Mouse (Mus musculus): ENCODE measurements around the gene Kpnb1. TPM values are rescaled to one million over a fixed set of nuclear protein-coding genes. Genes with fewer than 3 reads are reported as not detected.

Gene Kpnb1
- polyA plus RNA-seq, 2 experiments, result 23.2 to 58.0 TPM

DNA sequence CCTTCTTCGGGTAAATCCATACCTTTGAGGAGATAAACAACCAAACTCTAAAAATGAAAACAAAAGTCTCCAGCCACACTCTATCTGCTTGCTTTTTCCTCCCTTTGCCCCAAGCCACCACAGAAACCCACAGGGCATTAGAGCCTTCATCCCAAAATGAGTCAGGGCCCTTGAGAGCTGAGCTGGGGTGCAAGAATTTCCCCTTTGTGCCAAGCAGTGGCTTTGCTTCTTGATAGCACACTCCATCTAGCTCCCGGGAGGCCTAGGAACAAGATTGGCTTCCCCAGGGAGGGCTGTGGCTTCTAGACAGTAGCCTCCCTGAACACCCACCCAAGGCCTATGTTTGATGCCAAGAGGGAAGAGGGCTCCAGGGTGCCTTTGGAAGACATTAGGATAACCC is 56.0 kb downstream of the Kpnb1 start:
- no peak for DNase-seq (ENCODE audit: low read depth in 3 of 3, low spot score in 3 of 3)
- no peak overlapping the region for H3K4me3 ChIP-seq (ENCODE audit: insufficient read depth in 1 of 2, low read depth in 2 of 2, low read length in 2 of 2)
- TF ChIP-seq CTCF (IDR thresholded peaks at IDR 0.05; ENCODE audit: low read depth), result no peak
- no peak for TF ChIP-seq EP300 (IDR thresholded peaks at IDR 0.05; ENCODE audit: low read depth)
- peaks cover 0 to under 1% of the 10 kb centered on the region in 2 experiments; a peak in 2 of 4 replicates for H3K4me1 ChIP-seq (replicated peaks; ENCODE audit: control insufficient read depth in 2 of 2, insufficient read depth in 2 of 2, low read length in 1 of 2)
- H3K9me3 ChIP-seq (ENCODE audit: control insufficient read depth, low read length), result no peaks in the 10 kb centered on the region
- H3K27me3 ChIP-seq (ENCODE audit: control insufficient read depth, insufficient read depth, low read length), result no peaks in the 10 kb centered on the region
- no peak for ATAC-seq (ENCODE audit: insufficient read depth)
- no peak overlapping the region for H3K4me2 ChIP-seq (ENCODE audit: low read depth)
- WGBS (ENCODE audit: insufficient replicate concordance), result 49% methylated on average over 2 of the region's 2 CpGs
- H3K9ac ChIP-seq (replicated peaks), result no peak overlapping the region
- no peak overlapping the region for H3K27ac ChIP-seq
- no peaks in the 10 kb centered on the region for H3K36me3 ChIP-seq (replicated peaks; ENCODE audit: control insufficient read depth, insufficient read depth, low read depth)

DNA sequence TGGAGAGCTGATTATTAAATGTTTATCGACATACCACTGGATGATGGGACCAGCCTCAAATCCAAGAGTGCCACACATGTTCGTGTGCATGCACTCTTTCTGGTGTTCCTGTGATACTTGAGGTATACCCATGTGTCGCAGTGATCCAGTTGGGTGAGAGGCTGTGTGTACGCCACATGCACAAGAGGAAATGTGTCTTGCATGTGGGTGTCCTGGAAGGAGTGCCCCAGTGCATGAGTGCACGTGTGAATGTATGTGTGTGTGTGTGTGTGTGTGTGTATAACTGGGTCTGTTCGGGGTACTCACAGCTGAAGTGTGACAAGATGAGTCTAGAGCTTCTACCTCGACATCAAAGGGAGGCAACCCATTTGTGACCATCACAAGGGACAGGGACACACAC is 57.4 kb downstream of the Kpnb1 start:
- H3K4me1 ChIP-seq (replicated peaks; ENCODE audit: control insufficient read depth in 2 of 2, insufficient read depth in 2 of 2, low read length in 1 of 2), result peaks cover 0 to 2% of the 10 kb centered on the region in 2 experiments; a peak in 2 of 4 replicates
- 51% methylated on average over 7 of the region's 7 CpGs for WGBS (ENCODE audit: insufficient replicate concordance)
- no peaks in the 10 kb centered on the region for H3K36me3 ChIP-seq (replicated peaks; ENCODE audit: control insufficient read depth, insufficient read depth, low read depth)
- DNase-seq (ENCODE audit: low read depth in 3 of 3, low spot score in 3 of 3) (no peak), ATAC-seq (ENCODE audit: insufficient read depth) (no peak)
- H3K9ac ChIP-seq (replicated peaks), result no peak overlapping the region
- no peak overlapping the region for H3K4me2 ChIP-seq (ENCODE audit: low read depth)
- H3K4me3 ChIP-seq (ENCODE audit: insufficient read depth in 1 of 2, low read depth in 2 of 2, low read length in 2 of 2), result no peak overlapping the region
- H3K27me3 ChIP-seq (ENCODE audit: control insufficient read depth, insufficient read depth, low read length), result no peaks in the 10 kb centered on the region
- H3K27ac ChIP-seq, result no peak overlapping the region
- no peaks in the 10 kb centered on the region for H3K9me3 ChIP-seq (ENCODE audit: control insufficient read depth, low read length)
- no peak for TF ChIP-seq CTCF (IDR thresholded peaks at IDR 0.05; ENCODE audit: low read depth)
- TF ChIP-seq EP300 (IDR thresholded peaks at IDR 0.05; ENCODE audit: low read depth), result no peak

GRCm38 (mm10) chr11:97128956-97129355 is 58.7 kb downstream of the Kpnb1 start:
- Histone ChIP-seq H3K4me3 (ENCODE audit: insufficient read depth in 1 of 2, low read depth in 2 of 2, low read length in 2 of 2) (no peak overlapping the region), H3K4me2 (ENCODE audit: low read depth) (no peak overlapping the region), H3K4me1 (replicated peaks; ENCODE audit: control insufficient read depth in 2 of 2, insufficient read depth in 2 of 2, low read length in 1 of 2) (peaks cover 0 to 2% of the 10 kb centered on the region in 2 experiments; a peak in 2 of 4 replicates), H3K27ac (no peak overlapping the region), H3K9me3 (ENCODE audit: control insufficient read depth, low read length) (no peaks in the 10 kb centered on the region), H3K9ac (replicated peaks) (no peak overlapping the region), H3K36me3 (replicated peaks; ENCODE audit: control insufficient read depth, insufficient read depth, low read depth) (no peaks in the 10 kb centered on the region), H3K27me3 (ENCODE audit: control insufficient read depth, insufficient read depth, low read length) (no peaks in the 10 kb centered on the region)
- DNase-seq (ENCODE audit: low read depth in 3 of 3, low spot score in 3 of 3) (no peak), ATAC-seq (ENCODE audit: insufficient read depth) (no peak)
- TF ChIP-seq CTCF (IDR thresholded peaks at IDR 0.05; ENCODE audit: low read depth) (no peak), EP300 (IDR thresholded peaks at IDR 0.05; ENCODE audit: low read depth) (no peak)
- 13% methylated on average over 3 of the region's 3 CpGs for whole genome bisulfite sequencing (ENCODE audit: insufficient replicate concordance)

GRCm38 (mm10) chr11:97127470-97128223 is 60.0 kb downstream of the Kpnb1 start:
- DNase-seq (ENCODE audit: low read depth in 3 of 3, low spot score in 3 of 3) (no peak), ATAC-seq (ENCODE audit: insufficient read depth) (0 out of 2 replicates have a peak, but pooled peaks have one; percentile 13)
- Histone ChIP-seq H3K4me1 (replicated peaks; ENCODE audit: control insufficient read depth in 2 of 2, insufficient read depth in 2 of 2, low read length in 1 of 2) (peaks cover 0 to 2% of the 10 kb centered on the region in 2 experiments; a peak in 2 of 4 replicates), H3K4me3 (ENCODE audit: insufficient read depth in 1 of 2, low read depth in 2 of 2, low read length in 2 of 2) (peak overlapping the region; percentile 51 to 60), H3K9ac (replicated peaks) (peak overlapping the region; percentile 35), H3K36me3 (replicated peaks; ENCODE audit: control insufficient read depth, insufficient read depth, low read depth) (no peaks in the 10 kb centered on the region), H3K4me2 (ENCODE audit: low read depth) (peak overlapping the region; percentile 78), H3K27ac (no peak overlapping the region), H3K27me3 (ENCODE audit: control insufficient read depth, insufficient read depth, low read length) (no peaks in the 10 kb centered on the region), H3K9me3 (ENCODE audit: control insufficient read depth, low read length) (no peaks in the 10 kb centered on the region)
- TF ChIP-seq CTCF (IDR thresholded peaks at IDR 0.05; ENCODE audit: low read depth) (no peak), EP300 (IDR thresholded peaks at IDR 0.05; ENCODE audit: low read depth) (no peak)
- 26% methylated on average over 19 of the region's 19 CpGs for WGBS (ENCODE audit: insufficient replicate concordance)

GRCm38 (mm10) chr11:97126645-97127468 is 60.8 kb downstream of the Kpnb1 start:
- peak in 2 of 3 experiments; percentile 28 to 31 for DNase-seq (ENCODE audit: low read depth in 3 of 3, low spot score in 3 of 3)
- TF ChIP-seq EP300 (IDR thresholded peaks at IDR 0.05; ENCODE audit: low read depth) (no peak), CTCF (IDR thresholded peaks at IDR 0.05; ENCODE audit: low read depth) (no peak)
- H3K4me1 ChIP-seq (replicated peaks; ENCODE audit: control insufficient read depth in 2 of 2, insufficient read depth in 2 of 2, low read length in 1 of 2), result peaks cover 0 to 2% of the 10 kb centered on the region in 2 experiments; a peak in 2 of 4 replicates
- peak; percentile 48; the same call in 1 of the 2 replicates for ATAC-seq (ENCODE audit: insufficient read depth)
- H3K27me3 ChIP-seq (ENCODE audit: control insufficient read depth, insufficient read depth, low read length), result no peaks in the 10 kb centered on the region
- peak overlapping the region; percentile 78 for H3K4me2 ChIP-seq (ENCODE audit: low read depth)
- H3K4me3 ChIP-seq (ENCODE audit: insufficient read depth in 1 of 2, low read depth in 2 of 2, low read length in 2 of 2), result peak overlapping the region; percentile 51 to 60
- peak overlapping the region; percentile 35 for H3K9ac ChIP-seq (replicated peaks)
- H3K36me3 ChIP-seq (replicated peaks; ENCODE audit: control insufficient read depth, insufficient read depth, low read depth), result no peaks in the 10 kb centered on the region
- H3K27ac ChIP-seq, result no peak overlapping the region
- no peaks in the 10 kb centered on the region for H3K9me3 ChIP-seq (ENCODE audit: control insufficient read depth, low read length)
- 3% methylated on average over 32 of the region's 32 CpGs for WGBS (ENCODE audit: insufficient replicate concordance)
